Mouse (Mus musculus): Measurements from ENCODE around the gene Strada.

GRCm38 (mm10) chr11:106198277-106198676, 3.7 kb downstream of the Strada start:
- no peak for TF ChIP-seq MAX (IDR thresholded peaks at IDR 0.05)
- no peak for TF ChIP-seq CTCF (IDR thresholded peaks at IDR 0.05; ENCODE audit: control insufficient read depth, insufficient read depth, insufficient read length)

All from C2C12 (cell line).